ENCODE assay signal across 24 mouse cellular contexts in genomic region chr16:93979316-93979715, GRCm38 (mm10). TPM values are rescaled to one million over a fixed set of nuclear protein-coding genes. Genes with fewer than 3 reads are reported as not detected.
DNase-seq lines count a peak whose midpoint lies in the region; ATAC-seq lines count a peak whose summit lies in the region.
"Had no signal": no experiment of that assay in that cellular context is flagged by ENCODE, and none has a peak within 500 bp of the region (broad histone marks: within the 10 kb centered on the region; RNA-seq: fewer than 3 reads in every experiment).

No protein-coding gene starts in this region.

- H3K9me3 ChIP-seq in lung, embryonic 15.5 days: no peaks in the 10 kb centered on the region
- no peaks in the 10 kb centered on the region for H3K9me3 ChIP-seq in forebrain, embryonic 10.5 days
- H3K9me3 ChIP-seq: embryonic facial prominence, embryonic 12.5 days; midbrain, embryonic 12.5 days; neural tube, embryonic 13.5 days had no signal

- no peak overlapping the region for H3K27ac ChIP-seq in lung, embryonic 15.5 days
- H3K27ac ChIP-seq in forebrain, embryonic 10.5 days: no peak overlapping the region
- H3K27ac ChIP-seq: embryonic facial prominence, embryonic 12.5 days; hindbrain, postnatal 0 days; left cerebral cortex, adult 2 months; midbrain, embryonic 12.5 days; neural tube, embryonic 13.5 days had no signal

- no peak overlapping the region for H3K4me3 ChIP-seq in lung, embryonic 15.5 days
- no peak overlapping the region for H3K4me3 ChIP-seq in forebrain, embryonic 10.5 days
- H3K4me3 ChIP-seq: embryonic facial prominence, embryonic 12.5 days; erythroblast, embryonic 14.5 days; left cerebral cortex, adult 2 months; midbrain, embryonic 12.5 days; neural tube, embryonic 13.5 days had no signal

- no peak overlapping the region for H3K4me2 ChIP-seq in lung, embryonic 15.5 days
- H3K4me2 ChIP-seq: embryonic facial prominence, embryonic 12.5 days; midbrain, embryonic 12.5 days; neural tube, embryonic 13.5 days had no signal

- 0 out of 2 replicates have a peak, but pooled peaks have one; percentile 35 for ATAC-seq in lung, embryonic 15.5 days (ENCODE audit: borderline replicate concordance, extremely low read depth, low FRiP score, low TSS enrichment)
- 0 out of 2 replicates have a peak, but pooled peaks have one; percentile 47 for ATAC-seq in erythroid progenitor cell, adult 5-6 weeks (replicated peaks; ENCODE audit: low FRiP score, poor library complexity, severe bottlenecking)
- ATAC-seq in megakaryocyte progenitor cell, adult 5-6 weeks (replicated peaks; ENCODE audit: poor library complexity): peak; percentile 61
- ATAC-seq: CD4-positive, CD25-positive, alpha-beta regulatory T cell, adult 4 months; forebrain, embryonic 16.5 days; hindbrain, postnatal 0 days had no signal

- no peaks in the 10 kb centered on the region for H3K36me3 ChIP-seq in lung, embryonic 15.5 days
- H3K36me3 ChIP-seq in forebrain, embryonic 10.5 days (replicated peaks): no peaks in the 10 kb centered on the region
- H3K36me3 ChIP-seq: embryonic facial prominence, embryonic 12.5 days; midbrain, embryonic 12.5 days; neural tube, embryonic 13.5 days had no signal

- H3K9ac ChIP-seq in lung, embryonic 15.5 days: no peak overlapping the region
- H3K9ac ChIP-seq: embryonic facial prominence, embryonic 12.5 days; midbrain, embryonic 12.5 days; neural tube, embryonic 13.5 days had no signal

- 56% methylated on average over 2 of the region's 2 CpGs for WGBS in lung, embryonic 15.5 days
- WGBS in forebrain, embryonic 10.5 days: 78% methylated on average over 2 of the region's 2 CpGs

- H3K4me1 ChIP-seq in lung, embryonic 15.5 days: no peaks in the 10 kb centered on the region
- H3K4me1 ChIP-seq in forebrain, embryonic 10.5 days: peaks cover 6% of the 10 kb centered on the region; the same call in 1 of the 2 replicates
- H3K4me1 ChIP-seq: midbrain, embryonic 12.5 days; neural tube, embryonic 13.5 days had no signal

- DNase-seq in adrenal gland, adult 2 months: peak; percentile 61
- no peak for DNase-seq in adrenal gland, postnatal 25 days
- DNase-seq in lung, postnatal 36 days: no peak
- no peak for DNase-seq in forebrain, embryonic 10.5 days (ENCODE audit: extremely low spot score, low spot score)
- no peak for DNase-seq in right cerebral cortex, adult 18-20 months
- DNase-seq: cerebellum, adult 9-11 months; kidney, adult 2 months; kidney, postnatal 25 days; lung, adult 18-20 months; thymus, adult 2 months had no signal

- H3K27me3 ChIP-seq in lung, embryonic 15.5 days: no peaks in the 10 kb centered on the region
- no peaks in the 10 kb centered on the region for H3K27me3 ChIP-seq in forebrain, embryonic 10.5 days (ENCODE audit: poor library complexity, severe bottlenecking)
- H3K27me3 ChIP-seq: embryonic facial prominence, embryonic 12.5 days; neural tube, embryonic 13.5 days had no signal

RNA-seq across cellular contexts. Expression of gene Cldn14, which starts 29.3 kb away (rescaled TPM):
- not detected for total RNA-seq in adrenal gland, adult 2 months (2021)
- 0.08 TPM in 1 of 2 replicates, not detected in the other for polyA plus RNA-seq in adrenal gland, adult 2 months (2012; rRNA removed)
- total RNA-seq in adrenal gland, postnatal 25 days (2021): not detected in 2 replicates
- polyA plus RNA-seq in lung, embryonic 15.5 days (2015; fragmentation: Nextera tagmentation; extraction: Ambion mirVana): not detected in 2 replicates
- not detected in 2 replicates for total RNA-seq in erythroid progenitor cell, adult 5-6 weeks (2015; ENCODE audit: low replicate concordance)
- total RNA-seq in erythroid progenitor cell, adult 5-6 weeks (2017; ENCODE audit: low replicate concordance): not detected in 2 replicates
- total RNA-seq in megakaryocyte progenitor cell, adult 5-6 weeks (2015): not detected in 2 replicates
- total RNA-seq in megakaryocyte progenitor cell, adult 5-6 weeks (2017): not detected in 2 replicates
- polyA plus RNA-seq in forebrain, embryonic 10.5 days (2016; fragmentation: Nextera tagmentation; extraction: Ambion mirVana): not detected in 2 replicates
- total RNA-seq: hematopoietic stem cell, adult 5-6 weeks; hindbrain, postnatal 0 days had no signal
- polyA plus RNA-seq: CD4-positive, CD25-positive, alpha-beta regulatory T cell, adult 4 months; forebrain, embryonic 16.5 days; heart, embryonic 16.5 days; limb, embryonic 11.5 days; midbrain, embryonic 12.5 days had no signal
